Mouse (Mus musculus): ENCODE measurements around the gene Ipo7.
"Not testable (repeated sequence)": the region's sequence is repeated elsewhere in the genome, so short reads cannot be mapped to it uniquely, and the experiment has no call there.

Gene Ipo7

DNA sequence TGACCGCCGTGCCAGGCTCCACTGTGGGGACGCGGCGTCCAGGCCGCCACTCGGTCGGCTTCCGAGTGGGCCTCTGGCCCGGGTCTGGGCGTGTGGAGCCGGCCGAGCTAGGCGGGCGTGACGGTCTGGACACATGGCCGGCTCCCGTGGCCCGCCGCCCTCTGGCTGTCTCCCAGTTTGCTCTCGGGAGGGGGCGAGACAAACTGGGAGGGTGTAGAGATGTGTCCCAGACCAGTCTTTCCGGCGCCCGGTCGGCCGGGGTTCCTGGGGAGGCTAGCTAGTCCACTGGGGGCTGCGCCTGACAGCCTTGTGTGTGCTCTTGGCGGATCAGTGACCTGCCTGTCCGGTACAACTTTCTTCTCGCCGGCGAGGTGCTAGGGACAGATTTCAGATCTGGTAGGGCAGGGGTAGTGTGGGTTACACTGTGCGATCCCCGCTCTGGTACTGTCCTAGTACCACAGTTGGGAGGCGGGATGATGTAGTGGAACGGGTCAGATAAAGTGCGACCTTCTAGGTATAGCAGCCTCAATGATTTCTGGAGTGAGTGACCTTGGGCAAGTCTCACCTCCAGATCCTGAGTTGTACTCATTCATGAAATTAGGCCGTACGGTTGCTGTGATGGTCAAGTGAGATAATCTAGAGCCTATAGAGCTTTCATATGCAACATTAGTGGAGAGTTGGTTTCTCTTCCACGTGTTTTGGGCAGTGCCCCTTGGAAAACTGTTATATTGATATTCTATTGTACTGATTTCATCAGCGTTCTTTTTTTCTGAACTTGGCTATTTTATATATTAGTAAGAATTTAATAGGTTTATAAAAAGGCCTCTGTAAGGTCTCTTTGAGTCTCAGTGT, 783 bp downstream of the Ipo7 start:
- peak; percentile 75 to 76 for DNase-seq (ENCODE audit: low spot score in 2 of 2)

DNA sequence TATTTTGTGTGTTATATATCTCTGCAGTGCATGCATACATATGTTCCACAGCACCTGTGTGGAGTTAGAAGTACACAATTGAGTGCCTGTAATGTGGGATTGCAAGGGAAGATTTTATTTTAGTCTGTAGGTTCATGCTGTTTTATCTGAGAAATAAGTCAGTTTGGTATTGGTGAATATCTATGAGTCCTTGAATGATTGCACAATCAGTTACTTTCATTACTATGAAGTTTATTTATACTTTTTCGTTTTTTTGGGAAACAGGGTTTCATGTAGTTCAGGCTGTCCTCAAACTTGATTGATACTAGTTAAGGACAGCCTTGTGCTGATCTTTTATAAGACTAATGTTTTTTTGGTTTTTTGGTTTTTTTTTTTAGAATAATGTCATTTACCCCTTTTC, 5.5 kb downstream of the Ipo7 start:
- no peak for DNase-seq (ENCODE audit: low spot score in 2 of 2)

- no peak for DNase-seq (ENCODE audit: low spot score in 2 of 2)
Observed at GRCm38 (mm10) chr7:110026594-110026993, 8.5 kb downstream of the Ipo7 start.

GRCm38 (mm10) chr7:110028826-110029225, 10.8 kb downstream of the Ipo7 start:
- DNase-seq (ENCODE audit: low spot score in 2 of 2) = no peak

GRCm38 (mm10) chr7:110030342-110030741, 12.3 kb downstream of the Ipo7 start:
- no peak for DNase-seq (ENCODE audit: low spot score in 2 of 2)

- DNase-seq (ENCODE audit: low spot score in 2 of 2) = not testable (repeated sequence)
Observed at GRCm38 (mm10) chr7:110057723-110058122, 39.6 kb downstream of the Ipo7 start.

GRCm38 (mm10) chr7:110059092-110059785, 41.2 kb downstream of the Ipo7 start:
- DNase-seq (ENCODE audit: low spot score in 2 of 2) = peak in 1 of 2 experiments; percentile 61

GRCm38 (mm10) chr7:110060106-110060668, 42.1 kb downstream of the Ipo7 start:
- DNase-seq (ENCODE audit: low spot score in 2 of 2) = no peak

DNA sequence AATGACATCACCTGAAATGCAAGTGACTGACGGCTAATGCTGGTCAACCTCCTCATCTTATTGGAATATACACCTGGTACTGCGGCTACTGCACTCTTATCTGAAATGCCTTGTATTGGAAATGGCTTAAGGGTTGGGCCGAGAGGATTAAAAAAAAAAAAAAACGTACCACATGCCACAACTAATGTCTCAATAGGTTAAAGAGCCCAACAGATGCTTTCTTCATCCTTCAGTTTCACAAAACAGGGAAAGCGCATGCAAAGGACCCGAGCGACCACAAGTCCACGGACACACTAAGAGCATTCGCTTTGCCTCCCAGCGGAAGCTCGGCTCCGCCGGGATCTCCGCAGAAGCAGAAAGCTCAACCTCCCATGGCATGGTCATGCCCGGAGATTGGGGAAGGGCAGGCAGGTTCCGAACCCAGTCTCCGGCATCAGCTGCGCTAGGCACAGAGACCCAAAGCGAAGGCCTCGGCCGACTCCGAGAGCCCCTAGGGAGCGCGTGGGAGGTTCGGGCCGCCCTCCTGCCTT, 42.7 kb downstream of the Ipo7 start:
- DNase-seq (ENCODE audit: low spot score in 2 of 2) = peak in 1 of 2 experiments; percentile 59

DNA sequence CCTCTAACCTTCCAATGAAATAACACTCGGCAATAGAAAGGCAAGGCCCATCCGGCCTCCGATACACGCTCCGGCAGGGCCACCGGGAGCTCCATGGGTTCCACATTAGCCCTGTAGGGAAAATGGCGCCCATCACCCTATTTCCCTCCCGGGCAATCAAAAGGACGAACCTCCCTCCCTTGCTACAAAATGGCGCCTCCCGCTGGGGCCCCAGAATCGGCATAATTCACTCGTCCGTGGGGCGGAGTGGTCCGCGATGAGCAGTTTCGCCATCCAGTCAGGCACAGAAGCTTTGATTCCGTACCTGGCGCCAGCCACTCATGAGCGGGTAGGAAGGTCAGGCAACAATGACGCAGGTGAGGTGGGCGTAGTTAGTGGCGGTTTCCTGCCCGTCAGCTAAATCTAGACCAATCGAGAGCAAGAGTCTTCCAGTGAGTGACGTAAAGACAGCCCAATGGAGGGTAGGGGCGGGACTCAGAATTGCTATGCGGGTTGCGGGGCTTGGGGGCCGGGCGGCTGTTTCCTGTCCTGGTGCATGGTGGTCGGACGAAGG, 43.2 kb downstream of the Ipo7 start, which contains the start of gene Zfp143:
TSS of gene Zfp143 (plus strand) at position 19 of the 553 bp plus-strand sequence.
- DNase-seq (ENCODE audit: low spot score in 2 of 2) = peak; percentile 100

GRCm38 (mm10) chr7:110061752-110062273, 43.7 kb downstream of the Ipo7 start:
- peak; percentile 86 to 90 for DNase-seq (ENCODE audit: low spot score in 2 of 2)

DNA sequence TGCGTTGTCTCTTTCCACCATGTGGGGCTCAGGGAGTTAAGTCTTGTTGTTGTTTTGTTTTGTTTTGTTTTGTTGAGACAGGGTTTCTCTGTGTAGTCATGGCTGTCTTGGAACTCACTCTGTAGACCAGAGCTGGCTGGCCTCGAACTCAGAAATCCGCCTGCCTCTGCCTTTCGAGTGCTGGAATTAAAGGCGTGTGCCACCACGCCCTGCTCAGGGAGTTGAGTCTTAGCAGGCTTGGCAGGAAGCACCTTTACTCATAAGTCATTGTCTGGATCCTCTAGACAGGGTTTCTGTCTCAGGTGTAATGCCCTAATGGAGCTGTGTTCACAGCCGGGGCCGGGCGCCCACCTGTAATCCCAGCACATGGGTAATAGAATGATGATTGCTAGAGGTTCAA, 45.7 kb downstream of the Ipo7 start:
- no peak for DNase-seq (ENCODE audit: low spot score in 2 of 2)

DNA sequence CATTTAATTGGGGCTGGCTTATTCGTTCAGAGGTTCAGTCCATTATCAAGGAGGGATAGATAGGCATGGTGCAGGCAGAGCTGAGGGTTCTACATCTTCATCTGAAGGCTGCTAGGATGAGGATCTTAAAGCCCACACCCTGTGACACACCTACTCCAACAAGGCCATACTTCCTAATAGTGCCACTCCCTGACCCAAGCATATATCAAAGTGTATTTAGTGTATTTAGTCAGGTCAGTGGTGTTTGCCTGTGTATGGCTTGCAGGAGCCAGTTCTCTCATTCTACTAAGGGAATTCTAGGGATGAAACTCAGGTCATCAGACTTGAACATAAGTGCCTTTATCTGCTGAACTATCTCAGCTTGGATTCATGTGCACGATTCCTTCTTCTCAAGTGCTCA, 51.0 kb downstream of the Ipo7 start:
- DNase-seq (ENCODE audit: low spot score in 2 of 2) = no peak

DNA sequence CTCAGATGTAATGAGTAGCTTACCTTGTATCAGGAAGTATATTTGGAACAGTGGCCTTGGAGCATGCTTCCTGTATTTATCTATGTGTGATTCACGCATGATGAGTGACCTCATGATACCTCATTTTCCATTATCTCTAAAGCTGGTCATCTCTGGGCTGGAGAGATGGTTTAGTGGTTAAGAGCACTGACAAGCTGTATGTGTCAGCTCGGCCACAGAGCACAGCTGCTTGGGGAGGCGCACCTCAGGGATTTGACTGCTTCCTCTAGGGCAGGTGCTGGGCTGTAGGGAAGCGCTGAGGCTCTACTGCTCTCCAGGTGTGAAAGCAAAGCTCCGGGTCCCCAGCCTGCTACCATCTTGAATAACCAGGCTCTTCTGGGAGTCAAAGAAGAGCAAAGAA, 60.1 kb downstream of the Ipo7 start:
- DNase-seq (ENCODE audit: low spot score in 2 of 2) = no peak

DNA sequence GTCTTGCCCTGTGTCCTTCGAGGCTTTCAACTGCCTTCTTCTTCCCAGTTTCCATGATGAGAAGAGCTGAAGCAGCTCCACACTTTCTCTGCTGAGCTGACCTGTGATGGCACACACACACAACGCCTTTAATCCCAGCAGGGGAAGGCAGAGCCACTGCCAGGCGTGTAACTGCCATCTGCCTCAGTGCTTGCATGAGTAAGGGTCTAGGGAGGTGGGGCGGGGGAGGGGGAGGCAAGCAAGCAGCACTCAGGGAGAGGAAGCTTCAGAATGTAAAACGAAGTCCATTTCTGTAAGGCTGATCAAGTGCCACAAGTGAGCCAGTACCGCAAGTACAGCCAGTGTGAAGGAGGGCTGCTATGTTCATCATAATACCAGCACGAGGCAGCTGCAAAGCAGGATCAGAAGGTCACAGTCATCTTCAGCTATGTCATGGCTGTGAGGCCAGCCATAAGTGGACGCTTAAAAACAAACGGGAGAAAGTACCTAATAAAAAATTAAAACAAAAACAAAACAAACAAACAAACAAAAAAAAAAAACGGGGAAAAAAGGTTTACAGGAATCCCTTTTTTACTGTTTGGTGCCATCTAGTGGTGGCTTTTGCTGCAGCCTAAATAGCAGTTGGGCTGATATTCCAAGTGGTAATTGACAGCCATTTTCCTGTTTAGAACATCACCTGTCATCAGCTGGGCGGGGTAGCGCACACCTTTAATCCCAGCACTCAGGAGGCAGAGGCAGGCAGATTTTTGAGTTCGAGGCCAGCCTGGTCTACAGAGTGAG, 65.5 kb downstream of the Ipo7 start:
- DNase-seq (ENCODE audit: low spot score in 2 of 2) = peak in 1 of 2 experiments; percentile 62

DNA sequence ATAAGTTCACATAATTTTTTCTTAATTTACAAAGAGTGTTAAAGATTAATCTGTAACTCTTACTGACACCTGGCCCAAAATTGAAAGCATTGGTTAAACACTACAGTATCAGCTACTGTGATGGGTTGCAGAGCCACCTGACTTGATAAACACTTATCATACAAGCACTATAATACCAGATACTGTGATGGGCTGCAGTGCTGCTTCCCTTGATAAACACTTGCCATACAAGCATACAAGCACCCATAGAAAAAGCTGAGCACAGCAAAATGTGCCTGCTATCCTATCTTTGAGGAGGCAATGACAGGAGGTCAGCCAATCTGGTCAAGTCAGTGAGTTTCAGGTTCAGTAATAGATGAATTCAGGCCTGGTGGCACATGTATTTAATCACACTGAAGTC, 67.1 kb downstream of the Ipo7 start:
- no peak for DNase-seq (ENCODE audit: low spot score in 2 of 2)

DNA sequence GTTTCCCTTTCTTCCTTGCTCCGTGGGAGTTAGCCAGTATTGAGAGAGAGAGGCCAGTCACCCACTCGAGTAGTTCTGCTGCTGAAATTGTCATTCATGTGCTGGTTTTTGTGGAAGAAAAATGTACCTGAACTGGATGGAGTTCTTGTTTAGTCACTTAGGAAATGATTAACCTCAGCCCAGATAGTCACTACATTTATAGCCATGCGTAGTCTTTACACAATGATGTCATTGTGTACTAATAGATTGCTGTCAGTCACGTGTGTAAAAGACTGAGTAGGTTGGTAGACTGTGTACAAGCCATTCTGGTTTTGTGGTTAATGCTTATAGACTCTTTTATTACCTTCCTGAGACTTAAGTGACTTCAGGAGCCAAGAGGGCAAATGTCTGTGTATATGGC, 69.8 kb downstream of the Ipo7 start:
- no peak for DNase-seq (ENCODE audit: low spot score in 2 of 2)

DNA sequence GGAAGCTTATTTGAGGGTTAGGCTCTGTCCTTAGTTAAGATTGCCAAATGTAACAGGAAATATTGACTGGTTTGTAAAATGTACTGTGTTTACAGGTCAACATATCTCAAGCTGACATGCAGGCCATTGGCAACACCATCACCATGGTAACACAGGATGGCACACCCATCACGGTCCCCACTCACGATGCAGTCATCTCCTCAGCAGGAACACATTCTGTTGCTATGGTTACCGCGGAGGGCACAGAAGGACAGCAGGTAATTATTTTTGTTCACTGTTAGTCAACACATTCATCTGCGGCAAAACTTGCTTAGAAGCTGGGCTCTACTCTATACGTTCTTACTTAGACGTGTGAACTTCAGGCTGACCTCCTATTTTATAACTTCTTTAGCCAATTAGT, 73.6 kb downstream of the Ipo7 start:
- no peak for DNase-seq (ENCODE audit: low spot score in 2 of 2)

- DNase-seq (ENCODE audit: low spot score in 2 of 2) = no peak
Observed at GRCm38 (mm10) chr7:110096332-110096731, 78.3 kb downstream of the Ipo7 start.

GRCm38 (mm10) chr7:110097106-110097793, 79.2 kb downstream of the Ipo7 start:
- no peak for DNase-seq (ENCODE audit: low spot score in 2 of 2)
